Mouse (Mus musculus): ENCODE results near the gene Ddx1. TPM values are rescaled to one million over a fixed set of nuclear protein-coding genes. Genes with fewer than 3 reads are reported as not detected.
A peak's percentile ranks its signal among the peaks of the same experiment; 100 is the strongest.

Gene Ddx1
- polyA plus RNA-seq, 1 experiment from 2014 or later = 144 TPM

- no peak for DNase-seq (ENCODE audit: low spot score)
- 83% methylated on average over 3 of the region's 3 CpGs for WGBS
Observed at GRCm38 (mm10) chr12:13249573-13249919, 533 bp upstream of the Ddx1 start.

GRCm38 (mm10) chr12:13242453-13242852 lies 6.6 kb downstream of the Ddx1 start:
- Histone ChIP-seq H3K27me3 (ENCODE audit: control insufficient read depth, insufficient read depth, low read length) (no peaks in the 10 kb centered on the region), H3K9me3 (ENCODE audit: control insufficient read depth, low read length) (no peaks in the 10 kb centered on the region), H3K4me1 (replicated peaks; ENCODE audit: control insufficient read depth, insufficient read depth, low read length) (peaks cover 1% of the 10 kb centered on the region; the same call in 1 of the 2 replicates), H3K36me3 (replicated peaks; ENCODE audit: control insufficient read depth, insufficient read depth) (peaks cover 72% of the 10 kb centered on the region), H3K4me3 (replicated peaks; ENCODE audit: low read length) (no peak overlapping the region), H3K27ac (no peak overlapping the region), H3K4me2 (replicated peaks) (no peak overlapping the region), H3K9ac (no peak overlapping the region)
- no peak for ATAC-seq (ENCODE audit: low FRiP score)
- no peak for DNase-seq (ENCODE audit: low spot score)

More at GRCm38 (mm10) chr12:13249573-13249919, 533 bp upstream of the Ddx1 start:
- peaks cover 9% of the 10 kb centered on the region; the same call in 1 of the 2 replicates for H3K36me3 ChIP-seq (replicated peaks; ENCODE audit: control insufficient read depth, insufficient read depth)
- no peaks in the 10 kb centered on the region for H3K27me3 ChIP-seq (ENCODE audit: control insufficient read depth, insufficient read depth, low read length)
- peaks cover 16% of the 10 kb centered on the region for H3K4me1 ChIP-seq (replicated peaks; ENCODE audit: control insufficient read depth, insufficient read depth, low read length)
- H3K4me2 ChIP-seq (replicated peaks) = peak overlapping the region; percentile 49
- H3K9me3 ChIP-seq (ENCODE audit: control insufficient read depth, low read length) = no peaks in the 10 kb centered on the region
- H3K27ac ChIP-seq = peak overlapping the region; percentile 89
- H3K4me3 ChIP-seq (replicated peaks; ENCODE audit: low read length) = peak overlapping the region; percentile 76
- H3K9ac ChIP-seq = peak overlapping the region; percentile 90
- peak; percentile 35 for ATAC-seq (ENCODE audit: low FRiP score)

- H3K27ac ChIP-seq = no peak overlapping the region
- no peak overlapping the region for H3K9ac ChIP-seq
- DNase-seq (ENCODE audit: low spot score) (no peak), ATAC-seq (ENCODE audit: low FRiP score) (no peak)
- no peak overlapping the region for H3K4me3 ChIP-seq (replicated peaks; ENCODE audit: low read length)
- H3K27me3 ChIP-seq (ENCODE audit: control insufficient read depth, insufficient read depth, low read length) = no peaks in the 10 kb centered on the region
- H3K9me3 ChIP-seq (ENCODE audit: control insufficient read depth, low read length) = no peaks in the 10 kb centered on the region
- H3K4me1 ChIP-seq (replicated peaks; ENCODE audit: control insufficient read depth, insufficient read depth, low read length) = 0 out of 2 replicates have a peak, but pooled peaks cover 2% of the 10 kb centered on the region
- WGBS = 94% methylated on average over 8 of the region's 8 CpGs
- no peak overlapping the region for H3K4me2 ChIP-seq (replicated peaks)
- peaks cover 43% of the 10 kb centered on the region for H3K36me3 ChIP-seq (replicated peaks; ENCODE audit: control insufficient read depth, insufficient read depth)
Observed at GRCm38 (mm10) chr12:13218101-13218514, 30.9 kb downstream of the Ddx1 start.

- WGBS = 78% methylated on average over 3 of the region's 3 CpGs
- no peaks in the 10 kb centered on the region for H3K27me3 ChIP-seq (ENCODE audit: control insufficient read depth, insufficient read depth, low read length)
- ATAC-seq (ENCODE audit: low FRiP score) (no peak), DNase-seq (ENCODE audit: low spot score) (no peak)
- no peak overlapping the region for H3K27ac ChIP-seq
- no peak overlapping the region for H3K9ac ChIP-seq
- H3K9me3 ChIP-seq (ENCODE audit: control insufficient read depth, low read length) = no peaks in the 10 kb centered on the region
- H3K36me3 ChIP-seq (replicated peaks; ENCODE audit: control insufficient read depth, insufficient read depth) = peaks cover 40% of the 10 kb centered on the region
- H3K4me3 ChIP-seq (replicated peaks; ENCODE audit: low read length) = no peak overlapping the region
- 0 out of 2 replicates have a peak, but pooled peaks cover 2% of the 10 kb centered on the region for H3K4me1 ChIP-seq (replicated peaks; ENCODE audit: control insufficient read depth, insufficient read depth, low read length)
- no peak overlapping the region for H3K4me2 ChIP-seq (replicated peaks)
Observed at GRCm38 (mm10) chr12:13217568-13217967, 31.4 kb downstream of the Ddx1 start.

GRCm38 (mm10) chr12:13216501-13217103 lies 32.4 kb downstream of the Ddx1 start:
- Histone ChIP-seq H3K9me3 (ENCODE audit: control insufficient read depth, low read length) (no peaks in the 10 kb centered on the region), H3K4me1 (replicated peaks; ENCODE audit: control insufficient read depth, insufficient read depth, low read length) (0 out of 2 replicates have a peak, but pooled peaks cover 2% of the 10 kb centered on the region), H3K27me3 (ENCODE audit: control insufficient read depth, insufficient read depth, low read length) (no peaks in the 10 kb centered on the region), H3K4me3 (replicated peaks; ENCODE audit: low read length) (no peak overlapping the region), H3K4me2 (replicated peaks) (no peak overlapping the region), H3K9ac (no peak overlapping the region), H3K36me3 (replicated peaks; ENCODE audit: control insufficient read depth, insufficient read depth) (peaks cover 40% of the 10 kb centered on the region), H3K27ac (no peak overlapping the region)
- 83% methylated on average over 5 of the region's 5 CpGs for WGBS
- ATAC-seq (ENCODE audit: low FRiP score) = no peak
- no peak for DNase-seq (ENCODE audit: low spot score)

GRCm38 (mm10) chr12:13214345-13215278 lies 34.4 kb downstream of the Ddx1 start:
- Histone ChIP-seq H3K36me3 (replicated peaks; ENCODE audit: control insufficient read depth, insufficient read depth) (peaks cover 29% of the 10 kb centered on the region), H3K4me3 (replicated peaks; ENCODE audit: low read length) (no peak overlapping the region)

GRCm38 (mm10) chr12:13211746-13212482 lies 37.1 kb downstream of the Ddx1 start:
- DNase-seq (ENCODE audit: low spot score) (no peak), ATAC-seq (ENCODE audit: low FRiP score) (no peak)
- H3K4me3 ChIP-seq (replicated peaks; ENCODE audit: low read length) = no peak overlapping the region
- 66% methylated on average over 11 of the region's 11 CpGs for WGBS
- H3K9me3 ChIP-seq (ENCODE audit: control insufficient read depth, low read length) = 0 out of 2 replicates have a peak, but pooled peaks cover 4% of the 10 kb centered on the region
- peaks cover 2% of the 10 kb centered on the region; the same call in 1 of the 2 replicates for H3K36me3 ChIP-seq (replicated peaks; ENCODE audit: control insufficient read depth, insufficient read depth)
- H3K4me1 ChIP-seq (replicated peaks; ENCODE audit: control insufficient read depth, insufficient read depth, low read length) = peaks cover 12% of the 10 kb centered on the region; the same call in 1 of the 2 replicates
- H3K27ac ChIP-seq = no peak overlapping the region
- no peak overlapping the region for H3K4me2 ChIP-seq (replicated peaks)
- H3K27me3 ChIP-seq (ENCODE audit: control insufficient read depth, insufficient read depth, low read length) = no peaks in the 10 kb centered on the region
- H3K9ac ChIP-seq = no peak overlapping the region

More at GRCm38 (mm10) chr12:13214345-13215278, 34.4 kb downstream of the Ddx1 start:
- DNase-seq (ENCODE audit: low spot score) (peak; percentile 98), ATAC-seq (ENCODE audit: low FRiP score) (peak; percentile 93)
- H3K27me3 ChIP-seq (ENCODE audit: control insufficient read depth, insufficient read depth, low read length) = no peaks in the 10 kb centered on the region
- no peak overlapping the region for H3K27ac ChIP-seq
- no peak overlapping the region for H3K4me2 ChIP-seq (replicated peaks)
- WGBS = 27% methylated on average over 11 of the region's 11 CpGs
- 0 out of 2 replicates have a peak, but pooled peaks cover 2% of the 10 kb centered on the region for H3K4me1 ChIP-seq (replicated peaks; ENCODE audit: control insufficient read depth, insufficient read depth, low read length)
- 0 out of 2 replicates have a peak, but pooled peaks cover 4% of the 10 kb centered on the region for H3K9me3 ChIP-seq (ENCODE audit: control insufficient read depth, low read length)
- no peak overlapping the region for H3K9ac ChIP-seq

GRCm38 (mm10) chr12:13209692-13210377 lies 39.2 kb downstream of the Ddx1 start:
- Histone ChIP-seq H3K36me3 (replicated peaks; ENCODE audit: control insufficient read depth, insufficient read depth) (no peaks in the 10 kb centered on the region), H3K9me3 (ENCODE audit: control insufficient read depth, low read length) (0 out of 2 replicates have a peak, but pooled peaks cover 4% of the 10 kb centered on the region), H3K4me2 (replicated peaks) (no peak overlapping the region), H3K4me1 (replicated peaks; ENCODE audit: control insufficient read depth, insufficient read depth, low read length) (peaks cover 12% of the 10 kb centered on the region; the same call in 1 of the 2 replicates), H3K9ac (0 out of 2 replicates have a peak overlapping the region, but pooled peaks have one; percentile 6), H3K27ac (0 out of 2 replicates have a peak overlapping the region, but pooled peaks have one; percentile 14), H3K27me3 (ENCODE audit: control insufficient read depth, insufficient read depth, low read length) (no peaks in the 10 kb centered on the region), H3K4me3 (replicated peaks; ENCODE audit: low read length) (no peak overlapping the region)
- ATAC-seq (ENCODE audit: low FRiP score) = 0 out of 2 replicates have a peak, but pooled peaks have one; percentile 25
- no peak for DNase-seq (ENCODE audit: low spot score)
- WGBS = 37% methylated on average over 13 of the region's 13 CpGs

Data from hindbrain, embryonic 14.5 days (tissue).